Mouse (Mus musculus): Measurements from ENCODE around the gene Ptchd1. TPM values are rescaled to one million over a fixed set of nuclear protein-coding genes. Genes with fewer than 3 reads are reported as not detected.

The Ptchd1 gene
- 0.53 TPM for polyA plus RNA-seq (2012; fragmentation: generic; extraction: Trizol)
- long read RNA-seq, experiment 1: 0 reads
- long read RNA-seq, experiment 2: 0 reads

GRCm38 (mm10) chrX:155623701-155624281 is at the start of gene Ptchd1:
Gene Ptchd1 (minus strand): TSS chrX:155623814.
- Histone ChIP-seq H3K79me3 (ENCODE audit: low read depth) (no peaks in the 10 kb centered on the region), H3K4me3 (ENCODE audit: insufficient read depth, poor library complexity, severe bottlenecking) (no peak within 1 kb of the TSS), H3K27me3 (ENCODE audit: control insufficient read depth, insufficient read depth, insufficient read length) (no peaks in the 10 kb centered on the region), H3K79me2 (ENCODE audit: control insufficient read depth, insufficient read depth) (no peaks in the 10 kb centered on the region), H3ac (ENCODE audit: control insufficient read depth, insufficient read length, low read depth) (peak within 1 kb of the TSS; percentile 3), H3K36me3 (ENCODE audit: control insufficient read depth, insufficient read depth) (no peaks in the 10 kb centered on the region)
- no peak for TF ChIP-seq MYOG (IDR thresholded peaks at IDR 0.05; ENCODE audit: control insufficient read depth, extremely low read depth, insufficient read length)
- TF ChIP-seq MYOD1 (IDR thresholded peaks at IDR 0.05; ENCODE audit: control insufficient read depth, insufficient read length, low read depth): no peak
- TF ChIP-seq CTCF (IDR thresholded peaks at IDR 0.05; ENCODE audit: control insufficient read depth, insufficient read depth, insufficient read length): no peak
- no peak for TF ChIP-seq USF1 (IDR thresholded peaks at IDR 0.05; ENCODE audit: low read depth)

GRCm38 (mm10) chrX:155657971-155658370 is 34.4 kb upstream of the Ptchd1 start:
- Histone ChIP-seq H3K79me3 (ENCODE audit: low read depth) (no peaks in the 10 kb centered on the region), H3ac (ENCODE audit: control insufficient read depth, insufficient read length, low read depth) (no peak overlapping the region), H3K79me2 (ENCODE audit: control insufficient read depth, insufficient read depth) (no peaks in the 10 kb centered on the region), H3K27me3 (ENCODE audit: control insufficient read depth, insufficient read depth, insufficient read length) (no peaks in the 10 kb centered on the region), H3K36me3 (ENCODE audit: control insufficient read depth, insufficient read depth) (no peaks in the 10 kb centered on the region), H3K4me3 (ENCODE audit: insufficient read depth, poor library complexity, severe bottlenecking) (no peak overlapping the region)
- TF ChIP-seq CTCF (IDR thresholded peaks at IDR 0.05; ENCODE audit: control insufficient read depth, insufficient read depth, insufficient read length) (no peak), FOSL1 (IDR thresholded peaks at IDR 0.05; ENCODE audit: insufficient read depth, low read length, poor library complexity, severe bottlenecking) (no peak), MYOD1 (IDR thresholded peaks at IDR 0.05; ENCODE audit: control insufficient read depth, insufficient read length, low read depth) (no peak), MAX (IDR thresholded peaks at IDR 0.05) (no peak), USF1 (IDR thresholded peaks at IDR 0.05; ENCODE audit: low read depth) (no peak), CEBPB (IDR thresholded peaks at IDR 0.05; ENCODE audit: low read depth) (no peak), MYOG (IDR thresholded peaks at IDR 0.05; ENCODE audit: control insufficient read depth, extremely low read depth, insufficient read length) (no peak)

DNA sequence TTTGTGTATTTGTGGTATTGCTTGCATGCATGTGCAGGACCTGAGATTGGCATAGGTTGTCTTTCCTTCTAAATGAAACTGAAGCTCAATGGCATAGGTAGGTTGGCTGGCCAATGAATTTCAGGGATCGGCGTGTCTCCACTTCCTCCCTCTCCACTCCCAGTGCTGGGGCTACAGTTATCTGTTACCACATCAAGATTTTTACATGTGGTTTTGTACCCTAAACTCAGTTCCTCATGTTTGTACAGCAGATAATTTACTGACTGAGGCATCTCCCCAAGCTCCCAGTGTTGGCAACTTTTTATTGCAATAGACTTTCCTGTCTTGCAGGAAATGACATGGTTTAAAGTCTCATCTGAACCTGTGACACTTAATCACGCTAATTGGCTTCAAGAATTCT is 22.4 kb upstream of the Ptchd1 start:
- no peak overlapping the region for H3ac ChIP-seq (ENCODE audit: control insufficient read depth, insufficient read length, low read depth)
- TF ChIP-seq CEBPB (IDR thresholded peaks at IDR 0.05; ENCODE audit: low read depth) (no peak), USF1 (IDR thresholded peaks at IDR 0.05; ENCODE audit: low read depth) (no peak), MAX (IDR thresholded peaks at IDR 0.05) (no peak), MYOG (IDR thresholded peaks at IDR 0.05; ENCODE audit: control insufficient read depth, extremely low read depth, insufficient read length) (no peak), MYOD1 (IDR thresholded peaks at IDR 0.05; ENCODE audit: control insufficient read depth, insufficient read length, low read depth) (no peak), FOSL1 (IDR thresholded peaks at IDR 0.05; ENCODE audit: insufficient read depth, low read length, poor library complexity, severe bottlenecking) (no peak), CTCF (IDR thresholded peaks at IDR 0.05; ENCODE audit: control insufficient read depth, insufficient read depth, insufficient read length) (no peak)
- no peaks in the 10 kb centered on the region for H3K36me3 ChIP-seq (ENCODE audit: control insufficient read depth, insufficient read depth)
- no peaks in the 10 kb centered on the region for H3K79me3 ChIP-seq (ENCODE audit: low read depth)
- no peak overlapping the region for H3K4me3 ChIP-seq (ENCODE audit: insufficient read depth, poor library complexity, severe bottlenecking)
- no peaks in the 10 kb centered on the region for H3K79me2 ChIP-seq (ENCODE audit: control insufficient read depth, insufficient read depth)
- H3K27me3 ChIP-seq (ENCODE audit: control insufficient read depth, insufficient read depth, insufficient read length): no peaks in the 10 kb centered on the region

DNA sequence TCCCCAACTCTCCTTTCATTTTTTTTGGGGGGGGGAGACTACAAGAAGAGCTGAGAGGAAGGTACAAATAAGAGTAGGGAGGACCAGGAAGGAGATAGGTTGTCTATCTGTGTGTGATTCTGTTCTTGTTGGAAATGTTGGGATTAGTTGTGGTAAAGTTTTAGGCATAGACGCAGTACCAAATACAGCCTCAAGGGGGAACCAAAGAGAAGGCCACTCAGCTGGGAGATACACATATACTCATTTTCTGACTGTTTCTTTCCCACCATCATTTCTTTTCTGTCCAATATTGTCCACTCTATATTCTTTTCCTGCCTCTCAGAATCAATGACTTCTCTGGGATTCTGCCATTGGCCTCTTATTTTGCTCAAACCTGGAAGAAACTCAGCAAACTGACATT is 20.4 kb upstream of the Ptchd1 start:
- TF ChIP-seq CEBPB (IDR thresholded peaks at IDR 0.05; ENCODE audit: low read depth) (no peak), MYOG (IDR thresholded peaks at IDR 0.05; ENCODE audit: control insufficient read depth, extremely low read depth, insufficient read length) (no peak), FOSL1 (IDR thresholded peaks at IDR 0.05; ENCODE audit: insufficient read depth, low read length, poor library complexity, severe bottlenecking) (no peak), MAX (IDR thresholded peaks at IDR 0.05) (no peak), USF1 (IDR thresholded peaks at IDR 0.05; ENCODE audit: low read depth) (no peak)

DNA sequence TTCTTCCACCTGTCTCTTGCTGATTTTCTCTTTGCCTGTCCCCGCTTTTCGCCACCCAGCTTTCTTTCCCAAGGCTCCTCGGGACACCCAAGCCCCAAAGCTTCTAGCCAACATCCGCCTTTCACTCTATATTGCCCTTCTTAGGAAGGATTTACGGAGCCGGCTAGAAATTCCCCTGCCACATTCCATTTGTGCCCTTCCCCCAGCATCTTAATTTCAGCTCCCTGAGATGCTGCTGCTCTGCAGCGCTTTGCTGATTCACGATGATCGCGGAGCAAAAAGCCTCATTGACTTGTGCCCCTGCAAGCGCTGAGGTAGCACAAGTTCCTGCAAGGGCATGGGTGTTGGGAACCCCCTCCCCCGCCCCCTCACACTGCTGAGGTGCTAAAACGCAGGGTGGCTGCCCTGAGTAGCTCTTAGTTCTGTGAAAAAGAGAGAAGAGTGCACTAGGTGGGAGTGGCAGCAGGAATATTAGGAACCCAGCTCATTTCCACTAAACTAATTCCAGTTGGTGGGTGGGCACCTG is 2.1 kb upstream of the Ptchd1 start:
- no peaks in the 10 kb centered on the region for H3K27me3 ChIP-seq (ENCODE audit: control insufficient read depth, insufficient read depth, insufficient read length)
- H3K4me3 ChIP-seq (ENCODE audit: insufficient read depth, poor library complexity, severe bottlenecking): no peak overlapping the region
- no peaks in the 10 kb centered on the region for H3K79me3 ChIP-seq (ENCODE audit: low read depth)
- TF ChIP-seq USF1 (IDR thresholded peaks at IDR 0.05; ENCODE audit: low read depth): no peak
- no peaks in the 10 kb centered on the region for H3K36me3 ChIP-seq (ENCODE audit: control insufficient read depth, insufficient read depth)
- no peak overlapping the region for H3ac ChIP-seq (ENCODE audit: control insufficient read depth, insufficient read length, low read depth)
- no peaks in the 10 kb centered on the region for H3K79me2 ChIP-seq (ENCODE audit: control insufficient read depth, insufficient read depth)

More for the DNA sequence above, 20.4 kb upstream of the Ptchd1 start:
- Histone ChIP-seq H3K4me3 (ENCODE audit: insufficient read depth, poor library complexity, severe bottlenecking) (no peak overlapping the region), H3K27me3 (ENCODE audit: control insufficient read depth, insufficient read depth, insufficient read length) (no peaks in the 10 kb centered on the region), H3K79me2 (ENCODE audit: control insufficient read depth, insufficient read depth) (no peaks in the 10 kb centered on the region), H3K36me3 (ENCODE audit: control insufficient read depth, insufficient read depth) (no peaks in the 10 kb centered on the region), H3ac (ENCODE audit: control insufficient read depth, insufficient read length, low read depth) (no peak overlapping the region), H3K79me3 (ENCODE audit: low read depth) (no peaks in the 10 kb centered on the region)

DNA sequence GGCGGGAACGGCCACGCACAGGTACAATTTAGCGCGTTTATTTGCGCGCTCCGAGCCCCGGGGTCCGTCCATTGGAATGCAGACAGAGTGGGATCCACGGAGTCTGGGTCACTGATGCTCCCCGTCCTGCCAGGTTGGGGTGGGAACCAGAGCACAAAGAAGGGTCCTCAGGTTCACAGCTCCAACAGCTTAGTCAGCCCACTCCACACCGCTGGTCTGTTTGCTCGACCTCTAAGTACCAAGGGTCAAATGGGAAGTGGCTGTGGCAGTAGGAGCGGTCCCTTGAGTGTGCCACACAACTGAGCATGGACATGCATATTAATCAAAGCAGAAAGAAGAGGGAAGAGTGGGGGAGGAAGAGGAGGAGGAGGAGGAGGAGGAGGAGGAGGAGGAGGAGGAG is 1.3 kb upstream of the Ptchd1 start:
- no peaks in the 10 kb centered on the region for H3K27me3 ChIP-seq (ENCODE audit: control insufficient read depth, insufficient read depth, insufficient read length)
- TF ChIP-seq FOSL1 (IDR thresholded peaks at IDR 0.05; ENCODE audit: insufficient read depth, low read length, poor library complexity, severe bottlenecking) (no peak), CEBPB (IDR thresholded peaks at IDR 0.05; ENCODE audit: low read depth) (no peak), USF1 (IDR thresholded peaks at IDR 0.05; ENCODE audit: low read depth) (no peak), MAX (IDR thresholded peaks at IDR 0.05) (no peak), CTCF (IDR thresholded peaks at IDR 0.05; ENCODE audit: control insufficient read depth, insufficient read depth, insufficient read length) (no peak), MYOG (IDR thresholded peaks at IDR 0.05; ENCODE audit: control insufficient read depth, extremely low read depth, insufficient read length) (no peak), MYOD1 (IDR thresholded peaks at IDR 0.05; ENCODE audit: control insufficient read depth, insufficient read length, low read depth) (no peak)

More for the DNA sequence above, 1.3 kb upstream of the Ptchd1 start:
- Histone ChIP-seq H3K79me2 (ENCODE audit: control insufficient read depth, insufficient read depth) (no peaks in the 10 kb centered on the region), H3K79me3 (ENCODE audit: low read depth) (no peaks in the 10 kb centered on the region), H3K36me3 (ENCODE audit: control insufficient read depth, insufficient read depth) (no peaks in the 10 kb centered on the region), H3ac (ENCODE audit: control insufficient read depth, insufficient read length, low read depth) (no peak overlapping the region), H3K4me3 (ENCODE audit: insufficient read depth, poor library complexity, severe bottlenecking) (no peak overlapping the region)

All from C2C12 (cell line).